10 mouse cellular contexts compared by ENCODE assay signal in the genomic region with DNA sequence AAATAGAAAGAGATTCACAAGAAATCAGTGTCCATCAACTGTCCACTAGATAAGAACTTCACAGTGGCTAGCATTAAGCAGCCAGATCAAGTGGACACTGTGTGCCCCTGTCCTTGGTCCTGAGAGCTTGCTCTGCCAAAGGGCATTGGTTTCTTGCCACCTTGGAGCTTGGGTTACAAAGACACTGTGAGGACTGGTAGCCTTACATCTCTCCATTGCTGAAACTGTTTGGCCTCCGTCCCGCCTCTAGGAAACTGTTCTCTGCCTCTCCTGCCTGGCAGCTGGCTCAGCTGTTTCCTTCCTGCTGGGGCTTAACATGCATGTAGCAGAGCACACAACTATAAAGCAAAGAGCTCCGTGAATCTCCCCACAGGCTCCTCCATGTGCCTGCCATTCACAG. TPM values are rescaled to one million over a fixed set of nuclear protein-coding genes. Genes with fewer than 3 reads are reported as not detected.
DNase-seq lines count a peak whose midpoint lies in the region; ATAC-seq lines count a peak whose summit lies in the region.
"Had no signal": no experiment of that assay in that cellular context is flagged by ENCODE, and none has a peak within 500 bp of the region (broad histone marks: within the 10 kb centered on the region; RNA-seq: fewer than 3 reads in every experiment).

No protein-coding gene starts in this region.

- no peaks in the 10 kb centered on the region for H3K27me3 ChIP-seq in hindbrain, embryonic 13.5 days
- no peaks in the 10 kb centered on the region for H3K27me3 ChIP-seq in hindbrain, embryonic 10.5 days (ENCODE audit: insufficient read depth, poor library complexity, severe bottlenecking)

- H3K4me2 ChIP-seq in hindbrain, embryonic 13.5 days: no peak overlapping the region

- DNase-seq in hindbrain, embryonic 10.5 days (ENCODE audit: low spot score): no peak
- peak; percentile 23 for DNase-seq in urinary bladder, postnatal 25 days (ENCODE audit: low spot score)
- DNase-seq in urinary bladder, postnatal 14 days (ENCODE audit: low spot score): no peak
- DNase-seq in right cerebral cortex, postnatal 36 days (ENCODE audit: low spot score in 2 of 2): no peak
- DNase-seq in urinary bladder, postnatal 10 days (ENCODE audit: low spot score): no peak
- no peak for DNase-seq in right cerebral cortex, adult 2 months (ENCODE audit: low spot score in 2 of 2)

- 0 out of 2 replicates have a peak overlapping the region, but pooled peaks have one; percentile 14 for H3K27ac ChIP-seq in hindbrain, embryonic 13.5 days
- H3K27ac ChIP-seq in hindbrain, embryonic 10.5 days: no peak overlapping the region

- no peak overlapping the region for H3K4me3 ChIP-seq in hindbrain, embryonic 13.5 days
- no peak overlapping the region for H3K4me3 ChIP-seq in hindbrain, embryonic 10.5 days

- H3K9ac ChIP-seq in hindbrain, embryonic 13.5 days: no peak overlapping the region

- no peaks in the 10 kb centered on the region for H3K36me3 ChIP-seq in hindbrain, embryonic 13.5 days
- no peaks in the 10 kb centered on the region for H3K36me3 ChIP-seq in hindbrain, embryonic 10.5 days

- H3K4me1 ChIP-seq in hindbrain, embryonic 13.5 days (replicated peaks): peaks cover 11% of the 10 kb centered on the region
- peaks cover 13% of the 10 kb centered on the region for H3K4me1 ChIP-seq in hindbrain, embryonic 10.5 days (replicated peaks)

- H3K9me3 ChIP-seq in hindbrain, embryonic 13.5 days: no peaks in the 10 kb centered on the region
- H3K9me3 ChIP-seq in hindbrain, embryonic 10.5 days: no peaks in the 10 kb centered on the region

- WGBS in hindbrain, embryonic 13.5 days: 48% methylated on average over 3 of the region's 3 CpGs
- WGBS in hindbrain, embryonic 10.5 days: 50% methylated on average over 3 of the region's 3 CpGs

- no peak for ATAC-seq in hindbrain, embryonic 13.5 days (ENCODE audit: low FRiP score)
- ATAC-seq in hematopoietic stem cell, adult 5-6 weeks (replicated peaks in 1 of 2; ENCODE audit: insufficient read depth in 1 of 2, low FRiP score in 2 of 2, low TSS enrichment in 1 of 2, low read depth in 1 of 2, poor library complexity in 2 of 2, severe bottlenecking in 2 of 2): 0 out of 4 replicates have a peak, but pooled peaks have one; percentile 12 to 29
- ATAC-seq: forebrain, embryonic 16.5 days; inflammation-experienced regulatory T-cells, adult 6 months had no signal

RNA-seq across cellular contexts. Expression of gene Angpt4, which starts 26.9 kb away (rescaled TPM):
- polyA plus RNA-seq in hindbrain, embryonic 13.5 days (2015; fragmentation: Nextera tagmentation; extraction: Ambion mirVana): 0.35 and 0.64 TPM in 2 replicates
- 0.22 and 0.31 TPM in 2 replicates for polyA plus RNA-seq in hindbrain, embryonic 10.5 days (2016; fragmentation: Nextera tagmentation; extraction: Ambion mirVana)
- total RNA-seq in hematopoietic stem cell, adult 5-6 weeks (2017): not detected in 2 replicates
- polyA plus RNA-seq: inflammation-experienced regulatory T-cells, adult 6 months had no signal

RNA-seq across cellular contexts. Expression of gene Fam110a, which starts 42.1 kb away (rescaled TPM):
- polyA plus RNA-seq in hindbrain, embryonic 13.5 days (2015; fragmentation: Nextera tagmentation; extraction: Ambion mirVana): 68.1 and 71.4 TPM in 2 replicates
- 99.4 and 149 TPM in 2 replicates for polyA plus RNA-seq in hindbrain, embryonic 10.5 days (2016; fragmentation: Nextera tagmentation; extraction: Ambion mirVana)
- total RNA-seq in hematopoietic stem cell, adult 5-6 weeks (2017): 10.1 and 22.8 TPM in 2 replicates

RNA-seq across cellular contexts. Expression of gene Slc52a3, which starts 58.4 kb away (rescaled TPM):
- 0.55 and 1.2 TPM in 2 replicates for polyA plus RNA-seq in hindbrain, embryonic 13.5 days (2015; fragmentation: Nextera tagmentation; extraction: Ambion mirVana)
- 0.90 and 1.3 TPM in 2 replicates for polyA plus RNA-seq in hindbrain, embryonic 10.5 days (2016; fragmentation: Nextera tagmentation; extraction: Ambion mirVana)
- total RNA-seq in hematopoietic stem cell, adult 5-6 weeks (2017): 0.45 and 0.81 TPM in 2 replicates
